Mouse (Mus musculus) MEL (cell line): Measurements from ENCODE around the gene Gipc3. TPM values are rescaled to one million over a fixed set of nuclear protein-coding genes. Genes with fewer than 3 reads are reported as not detected.

Source experiments
- DNase-seq: peaks from one replicate; pipeline ENCODE4 v3.0.0; 2011; ENCODE audit warnings: low read depth, low spot score
- H3K27ac ChIP-seq: 2 replicates; pipeline ENCODE4 v1.5.1; 2012; ENCODE audit warnings: low read depth, mild to moderate bottlenecking, control low read depth, low read length, moderate library complexity; ENCODE audit not compliant: control insufficient read depth
- H3K27me3 ChIP-seq, 2 experiments: fragments of 150-350 bp in 1 of 2; sonication (generic) in 1 of 2; 2 replicates each; pipeline ENCODE4 v1.6.1; 2012; ENCODE audit warnings: low read length in 2 of 2, mild to moderate bottlenecking in 2 of 2, improper control_type of control experiment in 1 of 2, moderate library complexity in 1 of 2; ENCODE audit not compliant: insufficient read depth in 2 of 2, control insufficient read depth in 1 of 2
- H3K36me3 ChIP-seq, 2 experiments: 2 replicates each; pipeline ENCODE4 v1.6.1; 2012 to 2014; ENCODE audit warnings: low read length in 2 of 2, improper control_type of control experiment in 1 of 2, inconsistent platforms in 1 of 2, mild to moderate bottlenecking in 1 of 2; ENCODE audit not compliant: insufficient read depth in 2 of 2, control insufficient read depth in 1 of 2
- H3K4me1 ChIP-seq, 2 experiments: fragments of 150-350 bp in 1 of 2; sonication (generic) in 1 of 2; 2 replicates each; pipeline ENCODE4 v1.6.1; 2012; ENCODE audit warnings: low read length in 2 of 2, improper control_type of control experiment in 1 of 2, mild to moderate bottlenecking in 1 of 2; ENCODE audit not compliant: insufficient read depth in 2 of 2, control insufficient read depth in 1 of 2
- H3K4me3 ChIP-seq, 2 experiments: fragments of 150-350 bp in 1 of 2; sonication (generic) in 1 of 2; 2 replicates each; pipeline ENCODE4 v1.5.1; 2012; ENCODE audit warnings: low read depth in 2 of 2, low read length in 2 of 2, mild to moderate bottlenecking in 2 of 2, moderate library complexity in 2 of 2, control low read depth in 1 of 2, improper control_type of control experiment in 1 of 2; ENCODE audit not compliant: control insufficient read depth in 1 of 2, insufficient read depth in 1 of 2
- H3K79me2 ChIP-seq: 2 replicates; pipeline ENCODE4 v1.6.1; 2012; ENCODE audit warnings: mild to moderate bottlenecking, low read length, moderate library complexity; ENCODE audit not compliant: control insufficient read depth, poor library complexity, insufficient read depth
- H3K9ac ChIP-seq: 2 replicates; pipeline ENCODE4 v1.6.1; 2012; ENCODE audit warnings: low read depth, mild to moderate bottlenecking, control low read depth, low read length, moderate library complexity; ENCODE audit not compliant: control insufficient read depth, poor library complexity, severe bottlenecking
- H3K9me3 ChIP-seq: fragments of 150-350 bp; sonication (generic); replicated peaks from 2 replicates; pipeline ENCODE4 v1.6.1; 2012; ENCODE audit warnings: mild to moderate bottlenecking, low read length, improper control_type of control experiment, moderate library complexity; ENCODE audit not compliant: insufficient read depth
- BHLHE40 ChIP-seq: IDR thresholded peaks from 2 replicates; pipeline ENCODE4 v1.6.1; 2012; ENCODE audit warnings: low read depth, mild to moderate bottlenecking, inconsistent platforms, low read length, improper control_type of control experiment, borderline replicate concordance
- CHD1 ChIP-seq: IDR thresholded peaks from 2 replicates; pipeline ENCODE4 v1.6.1; 2012; ENCODE audit warnings: low read depth, mild to moderate bottlenecking, inconsistent platforms, low read length, improper control_type of control experiment
- CTCF ChIP-seq, 3 experiments: IDR thresholded peaks in 2 of 3; conservative IDR thresholded peaks in 1 of 3; 2 replicates each; pipeline ENCODE4 v1.5.1; 2011 to 2012; ENCODE audit warnings: low read length in 3 of 3, low read depth in 2 of 3, mild to moderate bottlenecking in 2 of 3, improper control_type of control experiment in 1 of 3, inconsistent platforms in 1 of 3, mixed read lengths in 1 of 3, moderate library complexity in 1 of 3; ENCODE audit not compliant: control insufficient read depth in 1 of 3, insufficient read depth in 1 of 3, poor library complexity in 1 of 3, severe bottlenecking in 1 of 3
- ETS1 ChIP-seq: IDR thresholded peaks from 2 replicates; pipeline ENCODE4 v1.6.1; 2012; ENCODE audit warnings: low read depth, mild to moderate bottlenecking, inconsistent platforms, low read length, improper control_type of control experiment, moderate library complexity
- HCFC1 ChIP-seq: IDR thresholded peaks from 2 replicates; pipeline ENCODE4 v1.6.1; 2012; ENCODE audit warnings: low read depth, mild to moderate bottlenecking, inconsistent platforms, low read length, improper control_type of control experiment, moderate library complexity
- MAFK ChIP-seq: IDR thresholded peaks from 2 replicates; pipeline ENCODE4 v1.6.1; 2011; ENCODE audit warnings: low read depth, mild to moderate bottlenecking, low read length, improper control_type of control experiment, borderline replicate concordance
- MXI1 ChIP-seq: IDR thresholded peaks from 2 replicates; pipeline ENCODE4 v1.6.1; 2011; ENCODE audit warnings: mild to moderate bottlenecking, low read depth, low read length, improper control_type of control experiment
- MYC ChIP-seq: IDR thresholded peaks from 2 replicates; pipeline ENCODE4 v1.6.1; 2011; ENCODE audit warnings: low read depth, mild to moderate bottlenecking, low read length, improper control_type of control experiment, moderate library complexity
- NRF1 ChIP-seq: IDR thresholded peaks from 2 replicates; pipeline ENCODE4 v1.6.1; 2014; ENCODE audit warnings: low read depth, mild to moderate bottlenecking, inconsistent platforms, low read length, improper control_type of control experiment, moderate library complexity; ENCODE audit not compliant: poor library complexity, insufficient read depth, severe bottlenecking
- POLR2AphosphoS2 ChIP-seq: IDR thresholded peaks from 2 replicates; pipeline ENCODE4 v1.6.1; 2011; ENCODE audit warnings: low read length, improper control_type of control experiment
- RAD21 ChIP-seq: IDR thresholded peaks from 2 replicates; pipeline ENCODE4 v1.6.1; 2011; ENCODE audit warnings: mild to moderate bottlenecking, low read depth, low read length, improper control_type of control experiment
- SIN3A ChIP-seq: IDR thresholded peaks from 2 replicates; pipeline ENCODE4 v1.6.1; 2012; ENCODE audit warnings: low read length, improper control_type of control experiment, inconsistent platforms
- TCF12 ChIP-seq: IDR thresholded peaks from 2 replicates; pipeline ENCODE4 v1.6.1; 2014; ENCODE audit warnings: low read depth, mild to moderate bottlenecking, inconsistent platforms, low read length, improper control_type of control experiment, moderate library complexity
- UBTF ChIP-seq: IDR thresholded peaks from 2 replicates; pipeline ENCODE4 v1.6.1; 2012; ENCODE audit warnings: low read depth, mild to moderate bottlenecking, inconsistent platforms, low read length, improper control_type of control experiment, moderate library complexity, borderline replicate concordance; ENCODE audit not compliant: insufficient read depth
- USF2 ChIP-seq, 2 experiments: IDR thresholded peaks; 2 replicates each; pipeline ENCODE4 v1.6.1; 2011 to 2012; ENCODE audit warnings: improper control_type of control experiment in 2 of 2, low read length in 2 of 2, borderline replicate concordance in 1 of 2, inconsistent platforms in 1 of 2, low read depth in 1 of 2, mild to moderate bottlenecking in 1 of 2; ENCODE audit not compliant: insufficient read depth in 1 of 2
- ZKSCAN1 ChIP-seq: IDR thresholded peaks from 2 replicates; pipeline ENCODE4 v1.6.1; 2012; ENCODE audit warnings: low read depth, mild to moderate bottlenecking, inconsistent platforms, low read length, improper control_type of control experiment, moderate library complexity
- ZNF384 ChIP-seq: IDR thresholded peaks from 2 replicates; pipeline ENCODE4 v1.6.1; 2012; ENCODE audit warnings: low read depth, mild to moderate bottlenecking, inconsistent platforms, low read length, improper control_type of control experiment
- polyA plus RNA-seq, 2 experiments: library from polyadenylated mRNA; stranded (reverse) in 1 of 2; unstranded in 1 of 2; fragments of >175 nt in 1 of 2; fragments of >200 nt in 1 of 2; gene quantifications; 2 replicates each; pipeline versions ENCODE4 v1.2.1 to v1.2.4; 2012; ENCODE audit warnings: low replicate concordance in 2 of 2, low read depth in 1 of 2; ENCODE audit not compliant: insufficient read length in 2 of 2, insufficient read depth in 1 of 2, missing spikeins in 1 of 2
- total RNA-seq: library from RNA; depleted of rRNA; stranded (reverse); fragments of 300-350 nt; gene quantifications from 2 replicates; pipeline ENCODE4 v1.2.3, GENCODE M21; 2012

The Gipc3 gene
- total and polyA plus RNA-seq, 3 experiments, result not detected

- Histone ChIP-seq H3K4me1 (peaks cover 11 to 33% of the 10 kb centered on the region in 2 experiments), H3K27ac (no peak overlapping the region), H3K4me3 (peak overlapping the region; percentile 86 to 91; a peak in 2 of 4 replicates), H3K9me3 (no peaks in the 10 kb centered on the region), H3K27me3 (no peaks in the 10 kb centered on the region), H3K79me2 (peaks cover 62% of the 10 kb centered on the region), H3K36me3 (peaks cover 0 to 20% of the 10 kb centered on the region in 2 experiments; a peak in 2 of 4 replicates), H3K9ac (peak overlapping the region; percentile 88)
- no peak for TF ChIP-seq RAD21
- TF ChIP-seq, all 39 proteins: peak for 0
- DNase-seq, result peak; percentile 34
Measured at GRCm38 (mm10) chr10:81294442-81294841, 48.6 kb downstream of the Gipc3 start.

GRCm38 (mm10) chr10:81293334-81294030, 49.6 kb downstream of the Gipc3 start:
- Histone ChIP-seq H3K79me2 (peaks cover 53% of the 10 kb centered on the region), H3K27me3 (no peaks in the 10 kb centered on the region), H3K9ac (peak overlapping the region; percentile 88), H3K27ac (peak overlapping the region; percentile 24), H3K4me3 (peak overlapping the region; percentile 86 to 91), H3K4me1 (peaks cover 11 to 32% of the 10 kb centered on the region in 2 experiments), H3K36me3 (peaks cover 0 to 20% of the 10 kb centered on the region in 2 experiments; a peak in 2 of 4 replicates), H3K9me3 (no peaks in the 10 kb centered on the region)
- no peak for TF ChIP-seq RAD21
- no peak for TF ChIP-seq ZNF384
- TF ChIP-seq UBTF, result no peak
- TF ChIP-seq ZKSCAN1, result no peak
- peak; percentile 87 for TF ChIP-seq MXI1
- TF ChIP-seq TCF12, result no peak
- no peak; the same call in 1 of the 2 replicates for TF ChIP-seq HCFC1
- no peak for TF ChIP-seq CHD1
- TF ChIP-seq SIN3A, result peak; percentile 63; the same call in 1 of the 2 replicates
- no peak; the same call in 1 of the 2 replicates for TF ChIP-seq POLR2AphosphoS2
- TF ChIP-seq BHLHE40, result no peak
- no peak for TF ChIP-seq NRF1
- TF ChIP-seq CTCF (IDR thresholded peaks at IDR 0.05 in 2 of 3, conservative IDR thresholded peaks at IDR 0.05 in 1 of 3; ENCODE audit: control insufficient read depth in 1 of 3, insufficient read depth in 1 of 3, low read depth in 2 of 3, low read length in 3 of 3, poor library complexity in 1 of 3, severe bottlenecking in 1 of 3), result no peak
- 0 out of 2 replicates have a peak, but pooled peaks have one; percentile 52 for TF ChIP-seq MYC
- TF ChIP-seq MAFK, result no peak
- TF ChIP-seq USF2 (IDR thresholded peaks at IDR 0.05; ENCODE audit: borderline replicate concordance in 1 of 2, insufficient read depth in 1 of 2, low read depth in 1 of 2, low read length in 2 of 2), result no peak
- no peak for TF ChIP-seq ETS1
- DNase-seq, result peak; percentile 23
